Mouse (Mus musculus) inflammation-experienced regulatory T-cells, adult 6 months (primary cell): Measurements from ENCODE around the gene Elmod3. TPM values are rescaled to one million over a fixed set of nuclear protein-coding genes. Genes with fewer than 3 reads are reported as not detected.

Source experiments
- ATAC-seq: one replicate; pipeline ENCODE4 v1.8.0; 2017
- polyA plus RNA-seq, 3 experiments: library from polyadenylated mRNA; unstranded; fragments of 100-300 nt; shearing (Covaris generic); gene quantifications; one replicate each; pipeline ENCODE4 v1.2.1; 2017

The Elmod3 gene
- 10 to 100 TPM; 13.7 to 24.3 (median 20.6) TPM for polyA plus RNA-seq

GRCm38 (mm10) chr6:72597956-72598753 lies at the start of gene Elmod3, which contains the start of gene Retsat:
TSS of gene Elmod3 (minus strand) at chr6:72598413.
TSS of gene Retsat (plus strand) at chr6:72598475.
- ATAC-seq, result peak; percentile 84

- no peak for ATAC-seq
These were observed 49.2 kb upstream of the Elmod3 start for GRCm38 (mm10) chr6:72647383-72647820.

- no peak for ATAC-seq
These were observed 47.2 kb upstream of the Elmod3 start for GRCm38 (mm10) chr6:72645364-72645763.

GRCm38 (mm10) chr6:72644576-72644975 lies 46.4 kb upstream of the Elmod3 start:
- no peak for ATAC-seq

GRCm38 (mm10) chr6:72641218-72641954 lies 43.2 kb upstream of the Elmod3 start:
- ATAC-seq, result no peak

- no peak for ATAC-seq
These were observed 38.7 kb upstream of the Elmod3 start for GRCm38 (mm10) chr6:72636940-72637339.

- ATAC-seq, result peak; percentile 70
These were observed 37.7 kb upstream of the Elmod3 start for GRCm38 (mm10) chr6:72635760-72636431.

- no peak for ATAC-seq
These were observed 36.1 kb upstream of the Elmod3 start for GRCm38 (mm10) chr6:72634311-72634710.

GRCm38 (mm10) chr6:72631700-72632099 lies 33.5 kb upstream of the Elmod3 start:
- ATAC-seq, result no peak

- no peak for ATAC-seq
These were observed 32.7 kb upstream of the Elmod3 start for GRCm38 (mm10) chr6:72630961-72631360.

- ATAC-seq, result no peak
These were observed 32.2 kb upstream of the Elmod3 start for GRCm38 (mm10) chr6:72630370-72630769.

- ATAC-seq, result no peak
These were observed 29.1 kb upstream of the Elmod3 start for GRCm38 (mm10) chr6:72627276-72627675.

- ATAC-seq, result no peak
These were observed 28.2 kb upstream of the Elmod3 start for GRCm38 (mm10) chr6:72626391-72626790.

- no peak for ATAC-seq
These were observed 25.6 kb upstream of the Elmod3 start for GRCm38 (mm10) chr6:72623661-72624402.

GRCm38 (mm10) chr6:72622917-72623316 lies 24.7 kb upstream of the Elmod3 start:
- no peak for ATAC-seq

- ATAC-seq, result no peak
These were observed 22.7 kb upstream of the Elmod3 start for GRCm38 (mm10) chr6:72620920-72621319.

- no peak for ATAC-seq
These were observed 21.7 kb upstream of the Elmod3 start for GRCm38 (mm10) chr6:72619734-72620532.

GRCm38 (mm10) chr6:72616643-72617288 lies 18.6 kb upstream of the Elmod3 start, which contains the start of gene Tgoln1:
TSS of gene Tgoln1 (minus strand) at chr6:72617000.
- ATAC-seq, result peak; percentile 92

GRCm38 (mm10) chr6:72615561-72616375 lies 17.6 kb upstream of the Elmod3 start:
- peak; percentile 25 for ATAC-seq

GRCm38 (mm10) chr6:72615151-72615550 lies 16.9 kb upstream of the Elmod3 start:
- ATAC-seq, result no peak
